Mouse (Mus musculus) left cerebral cortex, postnatal 10 days (tissue): ENCODE results near the gene Mctp2. TPM values are rescaled to one million over a fixed set of nuclear protein-coding genes. Genes with fewer than 3 reads are reported as not detected.

Experiments
- DNase-seq, 2 experiments: peaks; one replicate each; pipeline ENCODE4 v3.0.0; 2021 to 2022; ENCODE audit warnings: low spot score in 2 of 2, mixed read lengths in 1 of 2; ENCODE audit errors: extremely low spot score in 1 of 2
- intact Hi-C: fragments of 180-260 bp; cut with DNase I; formaldehyde crosslinking; loops from one replicate; pipeline ENCODE4 v1.15.1; 2025
- total RNA-seq, 2 experiments: library from RNA; stranded (reverse); gene quantifications; 2 replicates each; pipeline ENCODE4 v1.2.3; 2021

Gene Mctp2
- total RNA-seq, 2 experiments from 2014 or later: 1.2 to 1.6 TPM

- no peak for DNase-seq
- intact Hi-C loops: no loop called here
Observed at GRCm38 (mm10) chr7:72115073-72115472, 191.3 kb downstream of the Mctp2 start.

- intact Hi-C loops: no loop called here
- DNase-seq: no peak
Observed at GRCm38 (mm10) chr7:72110578-72110977, 195.8 kb downstream of the Mctp2 start.

- intact Hi-C loops: no loop called here
- no peak for DNase-seq
Observed at GRCm38 (mm10) chr7:72108639-72109399, 197.6 kb downstream of the Mctp2 start.

- no peak for DNase-seq
- intact Hi-C loops: no loop called here
Observed at GRCm38 (mm10) chr7:72104170-72104569, 202.2 kb downstream of the Mctp2 start.

GRCm38 (mm10) chr7:72103654-72104053 lies 202.8 kb downstream of the Mctp2 start:
- intact Hi-C loops: no loop called here
- no peak for DNase-seq

GRCm38 (mm10) chr7:72100683-72101082 lies 205.7 kb downstream of the Mctp2 start:
- intact Hi-C loops: no loop called here
- DNase-seq: peak in 1 of 2 experiments; percentile 30

DNA sequence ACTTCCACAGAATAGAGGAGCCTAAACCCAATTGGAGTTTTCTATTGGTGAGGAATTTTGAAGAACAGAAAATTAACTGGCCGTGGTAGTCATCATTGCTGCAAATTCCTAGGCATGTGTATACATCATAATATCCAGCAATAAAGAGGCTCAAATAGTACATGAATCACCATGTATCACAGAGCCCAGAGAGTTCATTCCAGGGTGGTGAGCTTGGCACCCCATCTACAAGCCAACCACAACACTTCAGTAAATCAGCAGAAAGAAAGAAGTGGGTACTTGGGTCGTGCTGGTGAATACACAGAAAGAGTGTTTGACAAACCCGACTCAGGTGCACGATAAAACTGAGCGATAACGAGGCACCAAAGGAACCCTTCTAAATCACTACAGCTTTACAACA lies 207.8 kb downstream of the Mctp2 start:
- DNase-seq: no peak
- intact Hi-C loops: no loop called here

DNA sequence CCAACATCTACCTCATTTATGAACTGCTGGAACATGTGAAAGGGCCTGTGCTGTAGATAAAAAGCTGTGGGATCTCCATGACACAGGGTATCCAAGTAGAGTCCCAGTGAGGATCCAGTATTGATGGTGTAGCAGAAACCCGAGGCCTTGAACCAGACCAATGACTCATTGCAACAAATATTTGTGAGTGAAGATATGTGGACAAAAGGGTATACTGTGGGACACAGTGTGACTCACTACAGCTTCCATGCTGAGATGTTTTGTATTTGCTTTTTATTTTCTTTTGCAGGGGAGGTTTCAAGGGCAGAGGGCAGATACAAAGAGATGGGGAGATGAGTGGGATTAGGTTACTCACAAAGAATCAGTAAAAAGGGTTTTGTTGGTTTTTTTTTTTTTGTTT lies 209.4 kb downstream of the Mctp2 start:
- intact Hi-C loops: no loop called here
- no peak for DNase-seq

GRCm38 (mm10) chr7:72096433-72096832 lies 210.0 kb downstream of the Mctp2 start:
- no peak for DNase-seq
- intact Hi-C loops: no loop called here

DNA sequence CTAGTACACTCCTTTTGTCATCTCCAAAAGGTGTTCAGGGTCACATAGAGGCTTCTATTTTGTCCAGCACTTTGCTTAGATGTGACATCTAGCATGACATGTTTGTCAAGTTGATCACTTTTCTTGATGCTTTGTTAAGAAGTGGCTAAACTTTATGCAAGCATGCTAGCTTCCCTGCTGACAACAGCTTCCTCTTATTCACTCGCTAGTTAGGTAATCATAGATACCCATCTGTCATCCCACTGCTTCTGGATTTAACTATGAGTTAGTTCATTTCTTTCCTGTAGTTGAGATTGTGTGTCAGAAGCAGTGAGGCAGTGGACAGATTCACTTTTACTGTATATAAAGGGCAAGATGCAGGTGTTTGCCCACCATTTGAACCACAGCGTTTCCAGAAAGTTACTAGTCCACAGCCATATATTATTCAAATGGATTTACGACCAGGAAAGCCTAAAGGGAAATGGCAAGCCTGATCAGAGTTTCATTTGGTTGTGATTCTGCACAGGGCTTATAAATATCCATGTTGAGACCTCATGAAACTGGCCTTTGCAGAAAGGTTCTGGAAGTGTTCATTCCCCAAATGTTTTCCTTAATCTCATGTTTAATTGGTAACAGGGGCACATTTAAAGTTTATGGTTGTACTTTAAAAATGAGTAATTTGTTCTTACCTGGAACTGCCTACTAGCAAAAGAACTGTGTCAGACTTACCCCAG lies 216.8 kb downstream of the Mctp2 start:
- intact Hi-C loops: no loop called here
- DNase-seq: no peak

GRCm38 (mm10) chr7:72080705-72081104 lies 225.7 kb downstream of the Mctp2 start:
- no peak for DNase-seq
- intact Hi-C loops: no loop called here

DNA sequence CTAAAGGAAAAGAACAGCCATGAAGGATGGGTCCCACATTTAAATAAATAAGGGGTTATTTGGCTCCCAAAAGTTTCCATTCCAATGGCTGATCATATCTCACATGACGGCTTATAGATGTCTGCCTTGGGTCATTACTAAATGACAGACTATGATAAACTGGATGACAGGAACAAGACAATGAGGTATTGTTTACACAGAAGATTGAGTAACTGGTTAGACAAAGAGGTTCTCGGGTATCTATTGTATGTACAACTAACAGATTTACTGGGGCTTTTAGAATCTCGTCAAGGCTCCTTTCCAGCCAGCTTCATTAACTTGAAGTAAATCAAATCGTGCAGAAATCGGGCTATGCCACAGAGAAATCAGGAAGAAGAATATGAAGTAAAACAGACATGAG lies 227.5 kb downstream of the Mctp2 start:
- intact Hi-C loops: no loop called here
- DNase-seq: no peak

DNA sequence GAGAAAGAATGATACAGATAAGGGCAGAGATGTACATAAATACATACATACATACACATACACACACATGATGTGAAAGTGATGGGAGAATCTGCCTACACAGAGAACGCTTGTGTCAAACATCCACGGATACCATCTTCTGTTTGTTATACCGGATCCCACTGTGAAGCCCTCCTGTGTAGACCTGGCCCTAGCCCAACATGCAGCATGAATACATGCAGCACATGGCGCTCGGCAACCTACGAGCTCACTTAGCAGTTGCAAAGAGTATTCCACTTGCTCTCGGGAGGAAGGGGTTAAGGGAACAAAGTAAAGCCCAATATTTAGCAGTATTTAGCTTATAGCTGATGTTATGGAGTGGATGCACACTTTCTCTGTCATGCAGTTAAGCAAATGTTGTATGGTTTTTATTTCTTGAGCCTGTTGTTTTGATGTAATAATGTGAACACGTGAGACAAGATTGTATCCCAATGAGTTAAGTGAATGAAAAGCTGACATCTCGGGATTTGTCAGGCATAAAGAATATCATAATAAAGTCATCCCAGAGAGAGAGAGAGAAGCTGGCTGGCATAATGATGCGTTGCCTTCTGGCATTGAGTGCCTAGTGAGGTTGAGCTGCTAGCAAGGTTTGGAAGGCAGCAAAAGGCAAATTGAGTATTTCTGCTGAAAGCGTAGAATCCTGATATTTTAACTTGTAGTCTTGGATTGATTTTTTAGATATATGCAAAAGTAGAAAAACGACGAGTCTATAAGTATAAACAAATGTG lies 234.8 kb downstream of the Mctp2 start:
- DNase-seq: no peak
- intact Hi-C loops: no loop called here

GRCm38 (mm10) chr7:72068454-72068853 lies 238.0 kb downstream of the Mctp2 start:
- intact Hi-C loops: no loop called here
- DNase-seq: no peak

GRCm38 (mm10) chr7:72066352-72066751 lies 240.1 kb downstream of the Mctp2 start:
- intact Hi-C loops: no loop called here

GRCm38 (mm10) chr7:72051759-72052158 lies 254.6 kb downstream of the Mctp2 start:
- peak in 1 of 2 experiments; percentile 14 for DNase-seq
- intact Hi-C loops: no loop called here

More at GRCm38 (mm10) chr7:72066352-72066751, 240.1 kb downstream of the Mctp2 start:
- DNase-seq: no peak

DNA sequence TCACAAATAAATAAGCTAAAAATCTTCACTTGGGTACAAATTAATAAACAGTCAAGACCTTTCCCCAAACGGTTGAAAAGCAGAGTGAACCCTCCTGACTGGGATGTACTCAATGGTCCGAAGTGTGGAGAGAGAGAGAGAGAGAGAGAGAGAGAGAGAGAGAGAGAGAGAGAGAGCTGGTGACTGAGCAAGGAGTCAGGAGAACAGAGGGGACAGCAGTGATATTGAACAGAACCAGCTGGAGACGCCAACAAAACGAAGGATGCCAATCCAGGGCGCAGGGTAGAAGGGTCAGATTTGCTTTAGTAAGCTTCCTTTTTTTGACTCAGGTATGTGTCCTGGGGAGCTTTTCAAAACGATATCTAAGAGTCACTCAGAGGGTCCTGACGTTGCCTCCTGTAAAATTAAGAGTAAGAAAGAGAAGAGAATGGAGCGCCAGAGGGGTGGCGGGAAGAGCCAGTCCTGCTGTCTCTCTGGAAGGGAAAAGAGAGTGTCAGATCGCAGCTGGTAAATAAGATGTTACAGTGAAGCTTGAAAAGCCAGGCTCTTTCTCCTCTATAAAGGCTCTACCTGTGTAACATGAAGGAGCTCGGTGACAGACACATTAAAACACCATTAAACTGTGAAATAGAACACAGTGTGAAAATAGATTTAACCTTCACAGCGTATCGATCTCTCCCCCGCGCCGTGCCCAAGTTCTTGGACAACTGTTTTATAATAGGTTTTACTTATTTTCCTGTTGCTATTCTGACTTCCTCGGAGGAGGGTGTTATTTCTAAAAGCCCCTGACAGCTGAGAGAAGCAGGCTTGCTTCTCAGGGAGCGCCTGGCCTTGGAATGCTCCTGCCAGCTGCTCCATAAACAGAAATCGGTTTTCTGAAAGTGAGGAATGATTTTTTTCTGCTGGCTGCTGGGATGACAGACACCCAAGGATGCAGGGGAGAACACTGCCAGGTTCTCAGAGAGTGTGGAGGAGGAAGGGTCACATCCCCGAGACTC lies 258.5 kb downstream of the Mctp2 start:
- peak; percentile 18 to 19 for DNase-seq
- intact Hi-C loops: no loop called here
